Mouse (Mus musculus) spleen, adult 2 months (tissue): ENCODE measurements around the gene Rnf144b. TPM values are rescaled to one million over a fixed set of nuclear protein-coding genes. Genes with fewer than 3 reads are reported as not detected.

Experiments
- DNase-seq, 2 experiments: peaks; one replicate each; pipeline versions ENCODE4 v3.0.0 to v3.0.0-alpha.2; 2012 to 2021; ENCODE audit warnings: low spot score in 2 of 2, low read depth in 1 of 2
- H3K27ac ChIP-seq: fragments of 200-500 bp; 2 replicates; pipeline ENCODE4 v1.5.1; 2012; ENCODE audit warnings: low read length, inconsistent platforms; ENCODE audit not compliant: insufficient read depth
- H3K27me3 ChIP-seq: fragments of 200-500 bp; 2 replicates; pipeline ENCODE4 v1.6.1; 2012; ENCODE audit warnings: mild to moderate bottlenecking, moderate library complexity, low read length, inconsistent platforms; ENCODE audit not compliant: control insufficient read depth, insufficient read depth
- H3K36me3 ChIP-seq: fragments of 200-500 bp; 2 replicates; pipeline ENCODE4 v1.6.1; 2012; ENCODE audit warnings: mild to moderate bottlenecking, low read length, inconsistent platforms; ENCODE audit not compliant: control insufficient read depth, insufficient read depth
- H3K4me1 ChIP-seq: fragments of 200-500 bp; 2 replicates; pipeline ENCODE4 v1.6.1; 2011; ENCODE audit warnings: inconsistent platforms; ENCODE audit not compliant: control insufficient read depth, insufficient read depth, insufficient read length
- H3K4me3 ChIP-seq: fragments of 200-500 bp; 2 replicates; pipeline ENCODE4 v1.5.1; 2011; ENCODE audit warnings: mild to moderate bottlenecking, inconsistent platforms; ENCODE audit not compliant: insufficient read depth, insufficient read length; ENCODE audit errors: extremely low read depth
- CTCF ChIP-seq: fragments of 200-500 bp; IDR thresholded peaks from 2 replicates; pipeline ENCODE4 v1.5.1; 2011; ENCODE audit warnings: mild to moderate bottlenecking, inconsistent platforms; ENCODE audit not compliant: insufficient read depth, insufficient read length, insufficient replicate concordance; ENCODE audit errors: extremely low read depth
- POLR2A ChIP-seq: fragments of 200-500 bp; IDR thresholded peaks from 2 replicates; pipeline ENCODE4 v1.6.1; 2011; ENCODE audit warnings: low read depth, low read length, inconsistent platforms
- WGBS: fragments of 180-500 bp; shearing (Covaris S2); methylation state at CpG from one replicate; pipeline ENCODE4 v1.1.7; 2018; 5-methylcytosine and 5-hydroxymethylcytosine counted together
- polyA plus RNA-seq: library from polyadenylated mRNA; depleted of rRNA; stranded (reverse); fragments of >200 nt; gene quantifications from 2 replicates; pipeline ENCODE4 v1.2.3, GENCODE M21; 2012

The Rnf144b gene
- polyA plus RNA-seq, 1 experiment, result 4.6 TPM

DNA sequence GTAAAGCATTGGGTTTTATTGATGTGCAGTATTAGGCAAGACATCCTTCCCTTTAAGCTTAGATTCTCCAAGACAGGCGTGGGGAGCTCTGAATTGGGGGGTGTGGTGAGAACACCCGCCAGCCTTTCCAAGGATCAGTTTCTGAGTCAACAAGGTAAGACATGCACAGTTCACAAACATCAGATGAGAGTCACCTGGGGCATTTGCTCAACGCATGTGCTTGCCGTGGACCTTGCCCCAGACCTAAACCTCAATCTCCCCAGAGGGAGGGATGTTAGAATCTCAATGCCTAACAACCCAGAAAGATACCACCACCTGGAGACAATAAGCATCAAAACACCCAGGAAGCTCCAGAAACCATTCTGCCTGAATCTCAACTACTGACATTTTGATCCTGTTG lies 47.6 kb downstream of the Rnf144b start:
- H3K4me3 ChIP-seq, result no peak overlapping the region
- H3K27me3 ChIP-seq, result no peaks in the 10 kb centered on the region
- H3K36me3 ChIP-seq, result no peaks in the 10 kb centered on the region
- TF ChIP-seq POLR2A, result no peak
- no peak for TF ChIP-seq CTCF
- H3K27ac ChIP-seq, result no peak overlapping the region
- no peaks in the 10 kb centered on the region for H3K4me1 ChIP-seq
- no peak for DNase-seq
- 80% methylated on average over 4 of the region's 4 CpGs for WGBS

DNA sequence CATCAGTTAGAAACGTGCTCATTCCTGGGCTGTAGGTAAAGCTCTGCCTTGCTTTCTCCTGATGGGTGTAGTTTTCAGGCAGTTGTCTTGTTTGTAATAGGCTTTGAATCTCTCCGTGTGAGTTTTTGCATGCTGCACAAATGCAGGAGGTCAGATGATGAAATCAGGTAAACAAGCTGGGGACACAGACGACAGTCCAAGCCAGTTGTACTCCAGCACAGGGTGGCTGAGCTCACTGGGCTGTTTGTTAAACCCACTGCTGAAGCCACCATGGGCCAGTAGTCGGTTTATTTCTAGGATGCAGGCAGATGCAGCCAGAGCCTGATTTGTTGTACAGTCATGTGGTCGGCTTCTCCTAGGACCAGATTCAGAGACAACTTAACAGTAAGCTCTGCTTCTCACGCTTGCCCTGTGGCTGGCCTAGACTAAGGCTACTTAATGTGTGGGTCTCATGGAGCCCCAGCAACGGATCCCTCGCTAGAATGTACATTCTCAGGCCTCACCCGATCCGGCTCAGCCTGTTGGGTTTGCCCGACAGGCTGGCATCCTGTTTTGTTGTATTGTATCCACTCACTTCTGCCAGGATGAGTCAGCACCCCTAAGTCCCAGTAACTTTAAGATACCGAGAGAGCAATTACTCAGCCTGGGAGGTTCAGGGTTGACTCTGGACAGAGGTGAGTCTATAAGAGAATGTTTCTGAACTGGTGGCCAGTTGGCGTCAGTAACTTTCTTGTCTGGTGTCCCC lies 48.5 kb downstream of the Rnf144b start:
- TF ChIP-seq CTCF (no peak), POLR2A (no peak)

DNA sequence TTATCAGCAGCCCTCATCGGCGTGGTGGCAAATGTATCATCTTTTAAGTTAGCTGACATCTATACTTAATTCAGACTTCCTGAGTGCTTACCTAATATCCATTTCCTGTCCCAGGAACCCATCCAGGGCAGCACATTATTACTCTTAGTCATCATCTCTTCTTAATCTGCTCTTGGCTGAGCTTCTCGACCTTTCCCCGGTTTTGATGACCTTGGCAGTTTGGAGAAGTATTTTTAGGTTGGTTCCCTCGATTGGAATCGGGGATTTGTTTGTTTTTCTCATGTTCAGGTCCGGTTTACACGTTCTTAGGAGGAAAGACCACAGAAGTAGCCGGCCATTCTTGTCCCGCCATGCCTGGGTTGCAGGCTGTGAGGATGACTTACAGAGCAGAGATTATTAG lies 50.4 kb downstream of the Rnf144b start:
- Histone ChIP-seq H3K27me3 (no peaks in the 10 kb centered on the region), H3K4me3 (no peak overlapping the region), H3K27ac (no peak overlapping the region), H3K4me1 (no peaks in the 10 kb centered on the region), H3K36me3 (no peaks in the 10 kb centered on the region)
- DNase-seq, result no peak
- WGBS, result 81% methylated on average over 10 of the region's 10 CpGs
- TF ChIP-seq CTCF (no peak), POLR2A (no peak)

More for the DNA sequence above, 48.5 kb downstream of the Rnf144b start:
- 75% methylated on average over 13 of the region's 13 CpGs for WGBS
- no peaks in the 10 kb centered on the region for H3K27me3 ChIP-seq
- H3K27ac ChIP-seq, result no peak overlapping the region
- H3K36me3 ChIP-seq, result no peaks in the 10 kb centered on the region
- no peak overlapping the region for H3K4me3 ChIP-seq
- no peaks in the 10 kb centered on the region for H3K4me1 ChIP-seq
- no peak for DNase-seq

DNA sequence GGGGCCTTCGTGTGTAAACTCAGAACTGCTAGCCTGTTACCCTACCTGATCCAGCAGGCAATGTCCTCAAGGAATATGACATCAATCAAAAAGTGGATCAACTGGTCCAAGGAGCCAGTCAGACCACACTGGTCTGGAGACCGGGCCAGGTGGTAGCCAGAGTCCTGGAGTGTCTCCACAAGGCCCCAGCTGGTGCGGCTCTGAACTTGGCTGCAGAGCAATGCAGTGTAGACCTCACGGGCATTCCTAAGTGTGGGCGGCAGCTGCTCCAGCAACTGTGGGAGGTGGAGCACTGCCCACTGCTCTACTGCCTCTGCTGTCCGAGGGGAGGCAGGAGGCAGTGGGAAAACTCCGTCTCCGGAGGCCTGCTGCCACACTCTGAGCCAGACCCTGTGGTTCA lies 55.7 kb downstream of the Rnf144b start:
- TF ChIP-seq CTCF (no peak), POLR2A (no peak)
- DNase-seq, result no peak
- 90% methylated on average over 8 of the region's 8 CpGs for WGBS
- no peaks in the 10 kb centered on the region for H3K27me3 ChIP-seq
- no peaks in the 10 kb centered on the region for H3K36me3 ChIP-seq
- no peak overlapping the region for H3K27ac ChIP-seq
- H3K4me3 ChIP-seq, result no peak overlapping the region
- no peaks in the 10 kb centered on the region for H3K4me1 ChIP-seq

DNA sequence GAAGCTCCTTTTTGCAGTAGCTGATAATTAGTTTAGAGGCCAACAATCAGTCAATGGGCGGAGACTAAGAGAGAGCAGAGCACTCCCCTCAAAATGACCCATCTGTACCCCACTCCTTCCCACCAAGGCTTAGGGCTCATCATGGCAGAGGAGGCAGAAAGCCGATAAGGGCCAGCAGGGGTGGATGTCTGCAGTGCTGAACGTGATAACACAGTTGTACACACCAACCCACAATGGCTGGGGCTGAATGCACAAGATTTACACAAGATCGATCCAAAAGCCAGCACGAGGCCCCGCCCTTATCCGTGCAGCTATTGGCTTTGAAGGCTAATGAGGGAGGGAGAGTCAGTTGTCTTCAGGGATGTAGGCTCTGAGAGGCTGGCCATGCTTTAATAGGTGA lies 58.3 kb downstream of the Rnf144b start:
- no peaks in the 10 kb centered on the region for H3K4me1 ChIP-seq
- no peaks in the 10 kb centered on the region for H3K36me3 ChIP-seq
- no peaks in the 10 kb centered on the region for H3K27me3 ChIP-seq
- DNase-seq, result no peak
- TF ChIP-seq POLR2A (no peak), CTCF (no peak)
- no peak overlapping the region for H3K4me3 ChIP-seq
- no peak overlapping the region for H3K27ac ChIP-seq
- 86% methylated on average over 7 of the region's 7 CpGs for WGBS

DNA sequence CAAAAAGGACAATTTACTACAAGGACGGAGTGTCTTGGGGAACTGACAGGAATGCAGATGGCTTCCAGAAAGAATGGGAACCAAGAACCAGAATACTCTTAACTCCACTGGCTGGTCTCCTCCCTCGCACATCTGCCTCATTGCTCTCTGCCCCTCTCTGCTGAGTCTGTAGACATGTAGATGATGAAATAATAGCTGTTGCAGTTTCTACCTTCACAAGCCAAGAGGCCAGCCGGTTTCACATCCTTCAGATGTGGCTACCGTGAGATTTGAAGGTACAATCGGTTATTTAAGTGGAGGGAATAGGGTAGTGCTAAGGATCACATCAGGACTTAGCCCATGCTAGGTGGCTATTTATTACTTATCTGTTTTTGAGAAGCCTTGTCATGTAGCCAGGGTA lies 59.9 kb downstream of the Rnf144b start:
- Histone ChIP-seq H3K27ac (no peak overlapping the region), H3K36me3 (no peaks in the 10 kb centered on the region), H3K27me3 (no peaks in the 10 kb centered on the region), H3K4me3 (no peak overlapping the region), H3K4me1 (no peaks in the 10 kb centered on the region)
- no peak for TF ChIP-seq POLR2A
- TF ChIP-seq CTCF, result no peak
- no peak for DNase-seq
- WGBS, result 78% methylated on average over 5 of the region's 5 CpGs

DNA sequence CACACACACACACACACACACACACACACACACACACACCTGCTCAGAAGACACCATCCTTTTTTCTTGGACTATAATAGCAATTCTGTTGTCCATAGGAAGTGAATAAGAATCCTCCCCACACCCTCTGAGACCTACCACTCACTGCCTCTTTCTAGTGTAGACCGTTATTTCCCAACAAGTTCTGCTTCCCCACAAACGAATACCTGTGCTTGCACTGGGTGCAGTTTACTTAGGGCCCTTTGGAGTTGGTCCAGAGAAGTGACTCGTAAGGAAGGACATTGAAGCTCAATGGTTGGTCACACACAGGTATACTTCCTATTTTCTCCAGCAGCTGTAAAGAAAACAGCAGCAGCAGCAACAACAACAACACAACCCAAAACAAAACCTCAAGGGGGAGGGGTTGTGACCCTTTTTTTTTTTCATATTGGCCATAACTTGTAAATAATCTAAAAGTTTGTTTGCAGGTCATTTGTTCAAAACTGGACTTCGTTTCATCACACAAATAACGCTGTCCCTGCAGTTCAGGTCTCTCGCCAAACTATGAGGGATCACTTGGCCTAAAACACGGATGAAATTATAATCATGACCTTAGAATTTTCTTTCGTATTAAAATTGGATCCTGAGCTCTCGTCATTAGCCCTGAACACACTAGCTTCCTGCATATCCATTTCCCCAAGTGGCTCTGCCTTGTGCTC lies 60.7 kb downstream of the Rnf144b start:
- H3K27ac ChIP-seq, result no peak overlapping the region
- 80% methylated on average over 9 of the region's 9 CpGs for WGBS

More for the DNA sequence above, 60.7 kb downstream of the Rnf144b start:
- TF ChIP-seq CTCF, result no peak
- no peak for TF ChIP-seq POLR2A
- DNase-seq, result no peak
- no peaks in the 10 kb centered on the region for H3K27me3 ChIP-seq
- H3K4me3 ChIP-seq, result no peak overlapping the region
- H3K36me3 ChIP-seq, result no peaks in the 10 kb centered on the region
- no peaks in the 10 kb centered on the region for H3K4me1 ChIP-seq
